Mouse (Mus musculus): ENCODE results near the gene Ttc39b.

The Ttc39b gene

GRCm38 (mm10) chr4:83186448-83186847 lies 137.6 kb downstream of the Ttc39b start:
- DNase-seq (ENCODE audit: low read depth, low spot score) = no peak

- peak; percentile 65 for DNase-seq (ENCODE audit: low read depth, low spot score)
Observed at GRCm38 (mm10) chr4:83183288-83183930, 140.6 kb downstream of the Ttc39b start.

- no peak for DNase-seq (ENCODE audit: low read depth, low spot score)
Observed at GRCm38 (mm10) chr4:83182178-83183068, 141.6 kb downstream of the Ttc39b start.

GRCm38 (mm10) chr4:83177471-83177870 lies 146.6 kb downstream of the Ttc39b start:
- no peak for DNase-seq (ENCODE audit: low read depth, low spot score)

GRCm38 (mm10) chr4:83174946-83175345 lies 149.1 kb downstream of the Ttc39b start:
- DNase-seq (ENCODE audit: low read depth, low spot score) = no peak

- no peak for DNase-seq (ENCODE audit: low read depth, low spot score)
Observed at GRCm38 (mm10) chr4:83172278-83172677, 151.8 kb downstream of the Ttc39b start.

GRCm38 (mm10) chr4:83170741-83171140 lies 153.3 kb downstream of the Ttc39b start:
- no peak for DNase-seq (ENCODE audit: low read depth, low spot score)

Data from 3T3-L1 (cell line).